Mouse (Mus musculus) intestine, embryonic 14.5 days (tissue): ENCODE data around the gene Cdk6. TPM values are rescaled to one million over a fixed set of nuclear protein-coding genes. Genes with fewer than 3 reads are reported as not detected.
"Not testable (repeated sequence)": the region's sequence is repeated elsewhere in the genome, so short reads cannot be mapped to it uniquely, and the experiment has no call there.

ENCODE experiments used
- ATAC-seq: fragments of 200-750 bp; cut with Nextera tagmentation; replicated peaks from 2 replicates; pipeline ENCODE4 v1.8.0; 2017; ENCODE audit warnings: low read depth, moderate number of reproducible peaks, moderate TSS enrichment, moderate library complexity; ENCODE audit not compliant: low FRiP score, low TSS enrichment
- DNase-seq: peaks from one replicate; pipeline ENCODE4 v3.0.0-alpha.2; 2018; ENCODE audit warnings: low spot score
- H3K27ac ChIP-seq: fragments of 300-500 bp; sonication (generic); 2 replicates; pipeline ENCODE4 v1.5.1; 2014; ENCODE audit warnings: low read depth, mild to moderate bottlenecking, control low read depth
- H3K27me3 ChIP-seq: fragments of 300-500 bp; sonication (generic); replicated peaks from 2 replicates; pipeline ENCODE4 v1.6.1; 2014; ENCODE audit warnings: low read length, control low read depth; ENCODE audit not compliant: control insufficient read depth, insufficient read depth
- H3K36me3 ChIP-seq: fragments of 300-500 bp; sonication (generic); 2 replicates; pipeline ENCODE4 v1.6.1; 2014; ENCODE audit warnings: low read length, control low read depth; ENCODE audit not compliant: control insufficient read depth, insufficient read depth
- H3K4me1 ChIP-seq: fragments of 300-500 bp; sonication (generic); replicated peaks from 2 replicates; pipeline ENCODE4 v1.6.1; 2014; ENCODE audit warnings: low read length, control low read depth, mixed read lengths; ENCODE audit not compliant: control insufficient read depth, insufficient read depth
- H3K4me2 ChIP-seq: fragments of 300-500 bp; sonication (generic); 2 replicates; pipeline ENCODE4 v1.6.1; 2014; ENCODE audit warnings: low read length
- H3K4me3 ChIP-seq: fragments of 300-500 bp; sonication (generic); 2 replicates; pipeline ENCODE4 v1.5.1; 2014; ENCODE audit warnings: low read depth, low read length, control low read depth, mixed read lengths
- H3K9ac ChIP-seq: fragments of 300-500 bp; sonication (generic); 2 replicates; pipeline ENCODE4 v1.6.1; 2014; ENCODE audit warnings: mild to moderate bottlenecking, low read length
- H3K9me3 ChIP-seq: fragments of 300-500 bp; sonication (generic); 2 replicates; pipeline ENCODE4 v1.6.1; 2016; ENCODE audit warnings: low read length, control low read depth; ENCODE audit not compliant: control insufficient read depth
- WGBS: fragments of 180-500 bp; shearing (Covaris S2); extraction: QIAGEN DNeasy Blood & Tissue Kit; methylation state at CpG from one replicate; pipeline ENCODE4 v1.1.7; 2014; 5-methylcytosine and 5-hydroxymethylcytosine counted together
- polyA plus RNA-seq: library from polyadenylated mRNA; unstranded; fragments of >200 nt; fragmentation: Nextera tagmentation; extraction: Ambion mirVana; gene quantifications from 2 replicates; pipeline ENCODE4 v1.2.1, GENCODE M21; 2014

Cdk6 gene
- polyA plus RNA-seq, 1 experiment from 2014 or later: 41.3 TPM

DNA sequence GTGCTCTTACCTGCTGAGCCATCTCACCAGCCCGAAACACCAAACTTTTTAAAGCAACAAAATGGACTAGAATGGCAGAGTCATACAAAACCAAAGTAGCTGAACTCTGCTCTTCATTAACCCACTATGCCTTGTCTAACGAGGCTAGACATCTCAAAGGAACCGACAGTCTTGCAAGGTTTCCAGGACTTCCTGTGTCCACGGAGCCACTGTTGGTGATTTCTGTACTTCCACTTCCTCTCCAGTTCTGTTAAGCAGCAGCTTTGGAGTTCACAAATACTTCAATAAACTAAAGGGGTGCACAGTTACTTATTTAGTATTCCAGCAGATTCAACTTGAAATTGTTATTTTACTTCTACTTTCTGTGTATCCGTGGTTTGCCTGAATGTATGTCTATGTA is 23.6 kb upstream of the Cdk6 start:
- H3K4me3 ChIP-seq, H3K9ac ChIP-seq, H3K9me3 ChIP-seq, H3K4me2 ChIP-seq, ATAC-seq, H3K36me3 ChIP-seq, DNase-seq, H3K27ac ChIP-seq, H3K27me3 ChIP-seq, H3K4me1 ChIP-seq: not testable (repeated sequence)
- WGBS: 83% methylated on average over 5 of the region's 5 CpGs

DNA sequence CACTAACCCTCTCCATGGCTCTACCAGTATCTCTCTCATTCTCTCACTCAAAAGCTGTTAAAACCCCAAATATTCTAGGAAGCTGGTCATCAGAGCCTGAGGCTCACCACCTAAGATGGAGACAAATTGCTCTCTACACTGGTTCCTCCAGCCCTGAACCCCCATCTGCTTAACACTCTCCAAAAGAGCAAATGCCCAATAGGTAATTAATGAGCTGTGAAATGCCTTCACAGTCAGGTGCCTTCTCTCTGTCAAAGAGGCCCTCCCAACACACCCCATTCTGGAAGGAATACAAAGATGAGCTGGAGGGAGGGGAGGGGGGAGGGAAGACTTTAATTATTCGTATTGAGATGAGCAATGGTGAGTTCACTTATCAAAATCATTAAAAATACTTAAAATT is 21.1 kb upstream of the Cdk6 start:
- no peak for ATAC-seq
- no peaks in the 10 kb centered on the region for H3K27me3 ChIP-seq

DNA sequence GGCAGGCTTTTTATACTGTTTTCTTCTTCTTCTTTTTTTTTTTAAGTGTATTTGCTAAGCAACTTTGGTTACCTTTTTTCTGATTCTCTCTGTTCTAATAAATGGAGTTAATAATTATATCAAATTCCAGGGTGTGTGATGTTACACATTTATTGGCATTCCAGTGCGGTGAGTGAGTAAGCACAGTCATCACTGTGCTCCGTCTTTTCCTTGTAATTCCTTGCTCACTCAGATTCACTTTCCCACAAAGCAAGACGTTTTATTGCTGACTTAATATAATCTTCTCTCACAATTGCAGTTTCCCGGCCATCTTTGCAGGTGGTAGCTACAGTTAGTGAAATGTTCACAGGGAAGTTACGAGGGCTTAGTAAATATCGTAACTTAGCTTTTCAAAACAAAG is 19.2 kb upstream of the Cdk6 start:
- ATAC-seq (no peak), DNase-seq (no peak)
- Histone ChIP-seq H3K4me1 (no peaks in the 10 kb centered on the region), H3K9ac (no peak overlapping the region), H3K9me3 (no peaks in the 10 kb centered on the region), H3K27ac (no peak overlapping the region), H3K4me3 (no peak overlapping the region), H3K36me3 (no peaks in the 10 kb centered on the region), H3K27me3 (no peaks in the 10 kb centered on the region), H3K4me2 (no peak overlapping the region)
- WGBS: 63% methylated on average over 6 of the region's 6 CpGs

More for the DNA sequence above, 21.1 kb upstream of the Cdk6 start:
- 40% methylated on average over 1 of the region's 1 CpGs for WGBS
- no peak overlapping the region for H3K9ac ChIP-seq
- no peak overlapping the region for H3K27ac ChIP-seq
- no peak for DNase-seq
- H3K36me3 ChIP-seq: no peaks in the 10 kb centered on the region
- no peak overlapping the region for H3K4me3 ChIP-seq
- H3K9me3 ChIP-seq: no peaks in the 10 kb centered on the region
- H3K4me1 ChIP-seq: no peaks in the 10 kb centered on the region
- H3K4me2 ChIP-seq: no peak overlapping the region

DNA sequence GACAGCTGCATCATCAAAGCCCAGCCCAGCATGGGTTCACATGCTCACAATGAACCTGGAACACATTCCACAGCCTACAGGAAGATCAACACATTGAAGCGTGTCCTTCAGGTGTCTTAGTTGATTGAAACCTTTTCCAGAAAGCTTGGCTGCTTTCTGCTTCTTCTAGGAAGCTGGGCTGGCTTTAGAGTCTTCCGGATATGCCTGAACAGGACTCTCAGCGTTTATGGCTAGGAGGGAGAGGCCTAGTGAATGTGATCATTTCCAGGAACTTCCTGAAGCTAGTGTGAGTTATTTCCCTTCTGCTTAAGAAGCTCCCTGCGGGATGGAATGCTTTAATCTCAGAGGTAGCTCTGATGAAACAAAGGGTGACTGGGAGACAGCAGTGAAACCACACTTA is 17.2 kb upstream of the Cdk6 start:
- 64% methylated on average over 4 of the region's 4 CpGs for WGBS
- H3K9me3 ChIP-seq: no peaks in the 10 kb centered on the region
- H3K4me3 ChIP-seq: no peak overlapping the region
- H3K4me2 ChIP-seq: no peak overlapping the region
- H3K36me3 ChIP-seq: no peaks in the 10 kb centered on the region
- ATAC-seq (no peak), DNase-seq (no peak)
- H3K27ac ChIP-seq: no peak overlapping the region
- no peak overlapping the region for H3K9ac ChIP-seq
- H3K27me3 ChIP-seq: no peaks in the 10 kb centered on the region
- no peaks in the 10 kb centered on the region for H3K4me1 ChIP-seq

DNA sequence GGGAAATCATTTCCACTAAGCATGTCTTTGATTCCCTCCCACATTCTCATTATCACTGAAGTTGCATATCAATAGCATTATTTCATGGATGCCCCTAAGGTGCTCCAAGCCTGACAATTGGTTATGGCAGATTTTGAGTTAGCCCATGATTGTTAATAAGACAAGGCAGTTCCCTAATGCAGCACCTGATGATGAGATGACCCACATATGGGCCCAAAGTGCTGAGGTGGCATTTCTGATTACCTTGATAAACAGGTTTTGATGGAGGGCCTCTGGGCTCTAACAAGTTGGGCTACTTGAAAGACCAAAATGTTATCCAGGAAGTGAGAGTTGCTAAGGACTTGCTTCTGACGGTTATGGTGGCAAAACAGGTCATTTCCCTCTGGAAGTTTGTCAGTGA is 11.9 kb upstream of the Cdk6 start:
- Histone ChIP-seq H3K4me3 (no peak overlapping the region), H3K4me1 (no peaks in the 10 kb centered on the region), H3K27me3 (no peaks in the 10 kb centered on the region), H3K9me3 (no peaks in the 10 kb centered on the region), H3K27ac (no peak overlapping the region), H3K36me3 (no peaks in the 10 kb centered on the region), H3K4me2 (no peak overlapping the region), H3K9ac (no peak overlapping the region)
- WGBS: 69% methylated on average over 1 of the region's 1 CpGs
- DNase-seq (no peak), ATAC-seq (no peak)

DNA sequence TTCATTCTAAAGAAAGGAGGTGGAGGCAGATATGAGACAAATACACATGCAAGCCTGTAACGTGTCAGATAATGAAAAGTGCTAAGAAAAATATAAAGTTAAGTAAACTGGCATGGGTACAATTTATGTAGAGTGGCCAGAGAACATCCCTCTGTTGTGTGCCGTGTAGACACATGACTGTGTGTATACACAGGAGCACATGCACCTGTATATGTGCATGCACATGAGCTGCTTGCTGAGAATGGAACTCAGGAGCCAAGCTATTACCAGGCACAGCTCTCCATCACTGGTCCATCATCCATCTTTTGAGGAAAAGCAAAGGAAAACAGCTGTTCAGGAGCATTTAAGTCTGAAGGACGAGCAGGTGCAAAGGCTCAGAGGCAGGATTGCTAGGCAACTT is 10.4 kb upstream of the Cdk6 start:
- H3K9ac ChIP-seq: no peak overlapping the region
- H3K27me3 ChIP-seq: no peaks in the 10 kb centered on the region
- WGBS: 43% methylated on average over 3 of the region's 3 CpGs
- H3K4me3 ChIP-seq: no peak overlapping the region
- H3K4me1 ChIP-seq: no peaks in the 10 kb centered on the region
- ATAC-seq: no peak
- no peak overlapping the region for H3K27ac ChIP-seq
- H3K36me3 ChIP-seq: no peaks in the 10 kb centered on the region
- DNase-seq: no peak
- H3K9me3 ChIP-seq: no peaks in the 10 kb centered on the region
- H3K4me2 ChIP-seq: no peak overlapping the region

DNA sequence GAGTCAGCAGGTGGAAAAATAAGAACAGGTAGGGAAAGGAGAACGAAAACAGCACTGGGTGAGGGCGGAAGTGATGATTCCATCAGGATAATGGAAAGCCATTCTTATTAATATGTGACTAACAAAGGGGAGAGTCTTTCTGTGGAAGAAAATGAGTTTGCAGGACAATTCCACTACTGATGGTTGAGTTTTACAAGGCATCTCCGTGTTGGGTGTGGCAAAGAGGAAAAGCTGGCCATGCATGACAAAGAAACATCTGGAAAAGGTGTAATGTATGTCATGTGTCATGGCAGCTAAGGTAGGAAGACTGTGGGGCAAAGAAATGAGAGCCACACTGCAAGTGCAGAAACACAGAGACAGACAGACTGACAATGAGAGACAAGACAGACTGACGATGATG is 8.3 kb upstream of the Cdk6 start:
- 88% methylated on average over 4 of the region's 4 CpGs for WGBS
- not testable (repeated sequence) for H3K4me2 ChIP-seq, H3K4me3 ChIP-seq, H3K4me1 ChIP-seq, H3K9me3 ChIP-seq, H3K36me3 ChIP-seq, H3K27me3 ChIP-seq, H3K27ac ChIP-seq, ATAC-seq, DNase-seq, H3K9ac ChIP-seq

DNA sequence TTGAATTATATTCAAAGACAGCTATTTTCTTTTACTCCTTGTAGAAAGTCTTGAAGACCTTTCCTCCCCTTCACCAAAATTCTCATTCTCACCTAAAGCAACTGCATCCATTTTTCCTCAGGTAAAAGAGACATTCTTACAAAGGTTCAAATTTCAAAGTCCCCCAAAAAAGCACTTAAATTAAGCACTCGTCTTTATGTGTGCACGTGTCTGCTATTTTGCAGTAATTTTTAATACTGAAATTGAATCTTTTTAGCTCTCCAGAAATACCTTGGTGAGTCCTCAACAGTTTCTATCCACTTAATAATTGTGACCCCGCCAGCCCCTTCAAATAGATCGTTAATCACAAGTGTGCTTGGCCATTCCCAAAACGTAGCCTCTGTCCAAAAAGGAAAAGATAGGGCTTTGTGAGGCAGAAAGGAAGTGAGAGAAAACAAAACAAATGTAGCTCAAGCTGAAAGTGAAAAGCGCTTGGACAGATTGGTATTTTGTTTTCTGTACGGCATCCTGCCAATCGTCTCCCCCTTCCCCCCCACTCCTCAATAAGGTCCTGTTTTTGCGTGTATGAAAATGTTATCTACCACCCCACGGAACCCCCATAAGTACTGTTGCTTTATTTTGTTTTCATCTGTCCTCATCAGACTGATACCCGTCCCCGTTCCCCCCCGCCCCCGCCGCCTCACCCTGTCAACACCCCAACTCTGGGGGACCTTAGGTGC is 786 bp upstream of the Cdk6 start:
- Histone ChIP-seq H3K9ac (peak overlapping the region; percentile 79), H3K4me2 (peak overlapping the region; percentile 85), H3K4me3 (peak overlapping the region; percentile 65)
- not testable (repeated sequence) for H3K27me3 ChIP-seq, H3K9me3 ChIP-seq, H3K36me3 ChIP-seq, ATAC-seq, H3K27ac ChIP-seq, H3K4me1 ChIP-seq
- WGBS: 3% methylated on average over 15 of the region's 15 CpGs
- peak; percentile 53 for DNase-seq
